Mouse (Mus musculus): ENCODE measurements around the gene Mixl1. TPM values are rescaled to one million over a fixed set of nuclear protein-coding genes. Genes with fewer than 3 reads are reported as not detected.

Mixl1 gene
- polyA plus RNA-seq, 1 experiment from 2014 or later = 0.11 TPM

DNA sequence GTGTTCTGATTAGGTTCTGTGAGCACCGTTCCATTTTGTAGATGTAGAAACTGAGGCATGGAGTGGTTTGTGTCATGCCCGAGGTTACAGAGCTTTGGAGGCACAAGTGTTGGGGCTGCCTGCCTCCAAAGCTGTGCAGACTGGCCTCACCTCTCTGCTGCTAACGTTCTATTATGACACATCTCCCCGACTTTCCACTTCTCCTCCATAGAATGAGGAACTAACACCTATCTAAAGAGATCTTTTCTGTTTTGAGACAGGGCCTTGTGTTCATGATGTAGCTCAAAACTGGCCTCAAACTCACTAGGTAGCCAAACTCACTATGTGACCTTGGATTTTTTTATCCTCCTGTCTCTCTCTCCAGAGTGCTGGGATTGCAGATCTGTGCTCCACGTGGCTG, 21.9 kb upstream of the Mixl1 start:
- Histone ChIP-seq H3K27me3 (ENCODE audit: control insufficient read depth, insufficient read depth, low read length) (no peaks in the 10 kb centered on the region), H3K36me3 (ENCODE audit: control insufficient read depth, insufficient read depth, low read length) (no peaks in the 10 kb centered on the region), H3K4me3 (ENCODE audit: low read depth, low read length) (no peak overlapping the region), H3K4me2 (ENCODE audit: low read depth, low read length, severe bottlenecking) (no peak overlapping the region), H3K9me3 (ENCODE audit: control insufficient read depth, low read length) (no peaks in the 10 kb centered on the region), H3K27ac (ENCODE audit: low read depth, low read length) (no peak overlapping the region), H3K9ac (ENCODE audit: low read length) (no peak overlapping the region), H3K4me1 (replicated peaks; ENCODE audit: control insufficient read depth, insufficient read depth, low read length) (no peaks in the 10 kb centered on the region)
- DNase-seq (ENCODE audit: low spot score) (no peak), ATAC-seq (replicated peaks; ENCODE audit: low FRiP score) (no peak)
- 80% methylated on average over 5 of the region's 5 CpGs for WGBS

GRCm38 (mm10) chr1:180708935-180709776, 12.3 kb upstream of the Mixl1 start:
- no peak for ATAC-seq (replicated peaks; ENCODE audit: low FRiP score)
- H3K9me3 ChIP-seq (ENCODE audit: control insufficient read depth, low read length) = no peaks in the 10 kb centered on the region
- H3K4me3 ChIP-seq (ENCODE audit: low read depth, low read length) = no peak overlapping the region
- H3K27me3 ChIP-seq (ENCODE audit: control insufficient read depth, insufficient read depth, low read length) = no peaks in the 10 kb centered on the region
- no peak overlapping the region for H3K4me2 ChIP-seq (ENCODE audit: low read depth, low read length, severe bottlenecking)
- 83% methylated on average over 14 of the region's 14 CpGs for WGBS
- H3K36me3 ChIP-seq (ENCODE audit: control insufficient read depth, insufficient read depth, low read length) = no peaks in the 10 kb centered on the region
- DNase-seq (ENCODE audit: low spot score) = no peak
- no peaks in the 10 kb centered on the region for H3K4me1 ChIP-seq (replicated peaks; ENCODE audit: control insufficient read depth, insufficient read depth, low read length)
- H3K9ac ChIP-seq (ENCODE audit: low read length) = no peak overlapping the region
- no peak overlapping the region for H3K27ac ChIP-seq (ENCODE audit: low read depth, low read length)

DNA sequence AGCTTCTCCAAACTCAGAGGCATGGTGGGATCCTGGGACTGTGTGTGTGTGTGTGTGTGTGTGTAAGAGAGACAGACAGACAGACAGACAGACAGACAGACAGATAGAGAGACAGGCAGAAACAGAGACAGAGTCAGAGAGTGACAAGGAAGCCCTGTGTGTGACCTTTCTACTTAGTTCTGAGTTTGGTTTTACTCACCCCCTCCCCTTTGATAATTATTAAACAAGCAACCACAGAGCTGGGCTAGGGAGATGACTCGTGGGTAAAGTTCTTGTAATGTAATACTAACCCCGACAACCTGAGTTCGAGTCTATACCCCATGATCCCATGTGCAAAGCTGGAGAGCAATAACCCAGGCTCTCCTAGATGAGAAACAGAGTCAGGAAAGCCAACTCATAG, 11.0 kb upstream of the Mixl1 start:
- ATAC-seq (replicated peaks; ENCODE audit: low FRiP score) = no peak
- no peak overlapping the region for H3K27ac ChIP-seq (ENCODE audit: low read depth, low read length)
- WGBS = 86% methylated on average over 3 of the region's 3 CpGs

GRCm38 (mm10) chr1:180707368-180707767, 10.5 kb upstream of the Mixl1 start:
- no peaks in the 10 kb centered on the region for H3K36me3 ChIP-seq (ENCODE audit: control insufficient read depth, insufficient read depth, low read length)
- H3K9ac ChIP-seq (ENCODE audit: low read length) = no peak overlapping the region
- ATAC-seq (replicated peaks; ENCODE audit: low FRiP score) (no peak), DNase-seq (ENCODE audit: low spot score) (no peak)
- H3K4me2 ChIP-seq (ENCODE audit: low read depth, low read length, severe bottlenecking) = no peak overlapping the region
- H3K4me3 ChIP-seq (ENCODE audit: low read depth, low read length) = no peak overlapping the region
- H3K27me3 ChIP-seq (ENCODE audit: control insufficient read depth, insufficient read depth, low read length) = no peaks in the 10 kb centered on the region
- 66% methylated on average over 3 of the region's 3 CpGs for WGBS
- no peaks in the 10 kb centered on the region for H3K9me3 ChIP-seq (ENCODE audit: control insufficient read depth, low read length)
- H3K27ac ChIP-seq (ENCODE audit: low read depth, low read length) = no peak overlapping the region
- H3K4me1 ChIP-seq (replicated peaks; ENCODE audit: control insufficient read depth, insufficient read depth, low read length) = no peaks in the 10 kb centered on the region

More for the DNA sequence above, 11.0 kb upstream of the Mixl1 start:
- H3K27me3 ChIP-seq (ENCODE audit: control insufficient read depth, insufficient read depth, low read length) = no peaks in the 10 kb centered on the region
- H3K4me3 ChIP-seq (ENCODE audit: low read depth, low read length) = no peak overlapping the region
- no peaks in the 10 kb centered on the region for H3K4me1 ChIP-seq (replicated peaks; ENCODE audit: control insufficient read depth, insufficient read depth, low read length)
- H3K4me2 ChIP-seq (ENCODE audit: low read depth, low read length, severe bottlenecking) = no peak overlapping the region
- H3K9me3 ChIP-seq (ENCODE audit: control insufficient read depth, low read length) = no peaks in the 10 kb centered on the region
- no peaks in the 10 kb centered on the region for H3K36me3 ChIP-seq (ENCODE audit: control insufficient read depth, insufficient read depth, low read length)
- H3K9ac ChIP-seq (ENCODE audit: low read length) = no peak overlapping the region
- no peak for DNase-seq (ENCODE audit: low spot score)

- ATAC-seq (replicated peaks; ENCODE audit: low FRiP score) = no peak
- WGBS = 58% methylated on average over 6 of the region's 6 CpGs
These were observed 6.6 kb upstream of the Mixl1 start for GRCm38 (mm10) chr1:180703400-180703799.

DNA sequence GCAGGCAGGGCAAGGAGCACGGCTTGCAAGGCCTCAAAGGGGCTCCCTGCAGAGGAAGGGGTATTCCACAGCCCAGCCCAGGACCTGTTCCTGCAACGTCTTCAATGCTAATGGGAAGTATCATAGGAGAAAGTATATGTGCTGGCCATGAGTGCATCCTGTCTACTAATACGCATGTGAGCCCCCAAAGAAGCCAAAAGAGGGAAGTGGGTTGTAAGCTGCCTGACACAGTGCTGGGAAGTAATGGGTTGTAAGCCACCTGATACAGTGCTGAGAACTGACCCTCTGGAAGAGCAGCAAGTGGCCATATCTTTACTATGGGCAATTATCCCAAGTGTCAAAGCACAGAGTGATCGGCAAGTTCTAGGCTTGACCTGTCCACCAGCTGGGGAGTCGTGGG, 1.2 kb upstream of the Mixl1 start:
- DNase-seq (ENCODE audit: low spot score) (no peak), ATAC-seq (replicated peaks; ENCODE audit: low FRiP score) (no peak)
- Histone ChIP-seq H3K27ac (ENCODE audit: low read depth, low read length) (no peak overlapping the region), H3K27me3 (ENCODE audit: control insufficient read depth, insufficient read depth, low read length) (peaks cover 26% of the 10 kb centered on the region), H3K4me2 (ENCODE audit: low read depth, low read length, severe bottlenecking) (no peak overlapping the region), H3K4me1 (replicated peaks; ENCODE audit: control insufficient read depth, insufficient read depth, low read length) (0 out of 2 replicates have a peak, but pooled peaks cover 4% of the 10 kb centered on the region), H3K4me3 (ENCODE audit: low read depth, low read length) (no peak overlapping the region), H3K9ac (ENCODE audit: low read length) (no peak overlapping the region), H3K9me3 (ENCODE audit: control insufficient read depth, low read length) (no peaks in the 10 kb centered on the region), H3K36me3 (ENCODE audit: control insufficient read depth, insufficient read depth, low read length) (no peaks in the 10 kb centered on the region)
- WGBS = 54% methylated on average over 5 of the region's 5 CpGs

More at GRCm38 (mm10) chr1:180703400-180703799, 6.6 kb upstream of the Mixl1 start:
- Histone ChIP-seq H3K4me3 (ENCODE audit: low read depth, low read length) (no peak overlapping the region), H3K27ac (ENCODE audit: low read depth, low read length) (no peak overlapping the region), H3K4me2 (ENCODE audit: low read depth, low read length, severe bottlenecking) (no peak overlapping the region), H3K36me3 (ENCODE audit: control insufficient read depth, insufficient read depth, low read length) (no peaks in the 10 kb centered on the region), H3K9ac (ENCODE audit: low read length) (no peak overlapping the region), H3K27me3 (ENCODE audit: control insufficient read depth, insufficient read depth, low read length) (no peaks in the 10 kb centered on the region; the same call in 1 of the 2 replicates), H3K9me3 (ENCODE audit: control insufficient read depth, low read length) (no peaks in the 10 kb centered on the region), H3K4me1 (replicated peaks; ENCODE audit: control insufficient read depth, insufficient read depth, low read length) (no peaks in the 10 kb centered on the region)
- DNase-seq (ENCODE audit: low spot score) = no peak

DNA sequence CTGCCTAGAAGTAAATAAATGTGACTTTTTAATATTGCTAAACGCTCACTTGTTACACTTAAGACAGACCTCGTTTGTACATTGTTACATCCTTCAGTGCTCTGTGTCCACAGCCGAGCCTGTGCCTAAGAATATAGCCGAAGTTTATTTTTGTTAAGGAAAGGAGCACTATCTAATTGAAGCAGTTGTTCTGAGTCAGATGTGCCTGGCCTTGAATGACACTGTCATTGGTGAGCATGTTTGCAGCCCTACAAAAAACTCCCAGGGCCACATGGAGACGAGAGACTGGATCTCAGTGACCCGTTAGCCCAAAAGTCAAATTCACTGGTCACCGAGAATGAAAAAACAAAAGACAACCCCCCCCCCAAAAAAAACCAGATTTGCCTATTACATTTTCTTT, 5.5 kb downstream of the Mixl1 start:
- Histone ChIP-seq H3K4me1 (replicated peaks; ENCODE audit: control insufficient read depth, insufficient read depth, low read length) (no peaks in the 10 kb centered on the region), H3K27me3 (ENCODE audit: control insufficient read depth, insufficient read depth, low read length) (peaks cover 7% of the 10 kb centered on the region), H3K36me3 (ENCODE audit: control insufficient read depth, insufficient read depth, low read length) (peaks cover 2% of the 10 kb centered on the region; the same call in 1 of the 2 replicates), H3K4me2 (ENCODE audit: low read depth, low read length, severe bottlenecking) (no peak overlapping the region), H3K9me3 (ENCODE audit: control insufficient read depth, low read length) (no peaks in the 10 kb centered on the region), H3K27ac (ENCODE audit: low read depth, low read length) (no peak overlapping the region), H3K4me3 (ENCODE audit: low read depth, low read length) (no peak overlapping the region), H3K9ac (ENCODE audit: low read length) (no peak overlapping the region)
- DNase-seq (ENCODE audit: low spot score) (no peak), ATAC-seq (replicated peaks; ENCODE audit: low FRiP score) (no peak)
- 94% methylated on average over 7 of the region's 7 CpGs for WGBS

Data from forebrain, embryonic 11.5 days (tissue).